Mouse (Mus musculus) frontal cortex, postnatal 36 days (tissue): ENCODE data around the gene Ddah1.

Experiments used
- DNase-seq, 2 experiments: peaks; one replicate each; pipeline ENCODE4 v3.0.0; 2022; ENCODE audit warnings: low spot score in 2 of 2

The Ddah1 gene

DNA sequence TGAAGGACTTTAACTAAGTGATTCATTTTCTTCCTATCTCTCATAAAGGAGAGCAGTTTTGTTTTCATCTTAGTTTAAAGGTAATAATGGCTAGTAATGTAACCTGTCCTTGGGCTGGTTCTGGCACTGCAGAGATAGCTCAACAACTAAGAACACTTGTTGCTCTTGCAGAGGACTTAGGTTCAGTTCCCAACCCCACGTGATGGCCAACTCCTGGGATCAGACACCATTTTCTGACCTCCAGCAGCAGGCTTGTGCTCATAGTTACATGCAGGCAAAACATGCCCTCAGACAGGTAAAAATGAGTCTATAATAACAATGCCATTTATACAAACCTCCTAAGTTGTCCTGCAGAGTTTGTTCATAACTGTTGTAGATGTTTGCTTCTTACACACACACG lies 5.9 kb downstream of the Ddah1 start:
- DNase-seq: no peak

DNA sequence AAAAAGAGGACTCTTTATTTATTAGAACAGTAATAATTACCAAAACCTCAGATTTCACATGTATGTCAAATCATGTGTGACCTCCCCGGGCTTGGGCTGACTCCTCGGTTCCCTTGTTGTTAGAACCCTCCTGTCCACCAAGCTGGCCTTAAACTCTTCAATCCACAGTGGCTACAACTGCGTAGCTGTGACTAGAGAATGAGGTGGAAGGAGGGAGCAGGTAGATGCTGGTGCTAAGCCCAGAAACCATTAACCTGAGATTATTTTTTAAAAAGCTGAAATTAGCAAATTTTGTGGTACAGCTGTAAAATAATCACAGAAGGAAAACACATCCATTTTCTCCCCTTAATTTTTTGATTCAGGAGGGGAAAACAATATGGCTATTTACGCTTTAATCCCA lies 10.0 kb downstream of the Ddah1 start:
- no peak for DNase-seq

GRCm38 (mm10) chr3:145773384-145773783 lies 14.9 kb downstream of the Ddah1 start:
- DNase-seq: no peak

DNA sequence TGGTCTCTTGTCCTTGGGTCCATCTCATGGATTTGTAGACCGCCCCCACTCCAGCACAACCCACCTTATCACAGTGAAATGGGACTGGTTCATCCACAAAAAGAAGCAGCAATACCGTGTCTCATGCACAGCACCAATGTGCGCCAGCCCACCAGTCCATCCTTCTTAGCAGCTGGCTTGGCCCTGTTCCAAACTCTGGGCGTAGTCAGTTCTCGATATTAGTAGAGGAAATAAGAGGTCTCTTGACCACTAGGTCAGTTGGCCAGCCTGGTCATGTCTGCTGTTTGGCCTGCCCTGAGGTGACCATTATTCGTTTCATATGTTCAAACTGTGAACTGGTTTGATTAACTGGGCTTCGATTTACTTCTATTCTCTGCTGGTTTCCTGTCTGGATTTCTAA lies 15.9 kb downstream of the Ddah1 start:
- DNase-seq: no peak

DNA sequence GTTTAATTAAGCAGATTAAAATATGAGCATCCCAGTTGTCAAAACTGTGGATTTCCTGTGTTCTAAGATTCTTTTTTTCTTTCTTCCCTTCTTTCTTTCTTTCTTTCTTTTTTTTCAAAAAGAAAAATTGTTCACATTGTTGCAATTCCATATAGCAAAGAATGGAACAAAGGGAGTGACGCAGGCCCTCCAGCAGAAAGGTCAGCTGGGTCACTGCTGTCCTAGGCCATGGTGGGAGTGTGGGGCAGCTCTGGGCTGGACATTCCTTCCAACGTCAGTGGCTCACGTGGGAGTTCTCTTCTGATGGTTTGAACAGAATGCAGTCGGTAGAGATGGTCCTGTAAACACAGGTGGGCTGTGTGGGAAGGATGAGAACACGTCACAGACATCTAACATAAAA lies 16.8 kb downstream of the Ddah1 start:
- DNase-seq: no peak

DNA sequence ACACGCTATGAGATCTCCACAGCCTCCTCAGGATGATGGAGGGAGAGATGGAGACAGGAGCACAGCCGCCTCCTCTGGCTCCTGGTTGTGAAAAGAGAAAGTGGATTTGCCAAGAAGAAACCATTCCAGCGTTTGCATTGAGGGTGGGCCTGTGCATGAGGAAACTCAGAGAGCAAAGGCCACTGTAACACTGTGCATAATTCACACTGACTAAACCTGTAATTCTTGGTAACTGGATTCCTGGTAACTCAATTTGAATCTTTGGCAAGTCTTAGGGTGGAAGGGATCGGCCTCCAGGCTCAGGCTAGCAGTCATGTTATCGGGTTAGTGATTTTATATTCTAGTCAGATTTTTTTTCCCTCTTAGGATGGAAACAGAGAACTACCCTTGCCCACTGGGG lies 17.4 kb downstream of the Ddah1 start:
- DNase-seq: no peak

GRCm38 (mm10) chr3:145777006-145777405 lies 18.5 kb downstream of the Ddah1 start:
- DNase-seq: peak; percentile 13 to 36

GRCm38 (mm10) chr3:145778406-145778922 lies 20.0 kb downstream of the Ddah1 start:
- no peak for DNase-seq

DNA sequence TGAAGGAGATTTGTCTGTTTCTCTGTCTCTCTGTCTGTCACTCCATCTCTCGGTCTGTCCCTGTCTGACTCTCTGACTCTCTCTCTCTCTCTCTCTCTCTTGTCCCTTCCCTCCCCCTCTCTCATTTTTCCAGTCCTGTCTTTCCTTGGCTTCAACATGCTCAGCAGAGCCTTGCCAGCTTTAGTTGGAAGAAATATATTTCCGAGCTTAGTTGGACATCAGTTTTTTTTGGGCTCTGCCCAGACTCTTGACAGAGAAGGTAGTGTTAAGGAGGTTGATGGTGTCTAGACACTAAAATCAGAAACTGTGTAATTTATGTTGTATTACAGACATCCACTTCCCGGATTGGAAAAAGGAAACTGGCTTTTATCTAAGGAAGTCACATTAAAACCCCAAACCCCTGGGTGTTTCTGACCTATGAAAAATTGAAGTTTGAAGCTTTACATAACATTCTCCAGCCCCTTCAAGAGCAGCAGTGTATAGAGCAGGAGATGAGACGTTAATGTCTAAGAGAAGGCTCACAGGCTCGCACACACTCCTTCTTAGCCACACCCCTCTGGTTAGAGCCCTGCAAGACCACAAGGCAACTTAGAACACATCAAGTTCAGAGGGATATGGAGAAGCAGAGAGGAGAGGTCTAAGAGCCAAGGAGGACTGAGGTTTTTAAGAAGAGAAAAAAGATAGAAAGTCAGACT lies 21.0 kb downstream of the Ddah1 start:
- no peak for DNase-seq

DNA sequence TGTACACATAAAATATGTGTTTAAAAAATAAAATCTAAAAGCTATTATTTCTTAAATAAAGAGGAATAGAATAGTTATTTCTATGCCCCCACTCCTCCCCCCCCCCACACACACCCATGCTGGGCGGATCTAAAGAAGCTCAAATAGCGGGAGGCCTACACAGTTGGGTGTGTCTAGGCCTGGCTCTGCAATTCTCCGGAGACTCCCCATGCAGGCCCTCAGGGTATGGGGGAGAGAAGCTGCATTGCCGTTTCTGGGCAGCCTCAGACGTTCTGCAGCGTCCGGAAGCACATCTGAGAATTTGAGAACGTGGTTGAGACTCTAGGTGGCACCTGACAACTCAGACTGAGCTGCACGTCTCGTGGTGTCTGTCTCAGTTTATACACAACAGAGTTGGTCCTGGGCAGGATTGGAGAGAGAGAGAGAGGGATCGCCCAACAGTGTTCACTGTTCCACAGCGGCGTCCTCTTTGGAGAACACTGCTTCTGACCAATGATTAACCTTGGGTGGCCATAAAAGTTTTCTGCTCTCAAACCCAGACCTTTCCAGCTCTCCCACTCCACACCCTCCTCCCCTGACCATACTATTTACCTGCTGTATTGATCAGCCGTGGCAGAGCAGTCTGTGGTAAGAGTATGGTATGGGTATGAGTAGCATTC lies 22.4 kb downstream of the Ddah1 start:
- DNase-seq: no peak

DNA sequence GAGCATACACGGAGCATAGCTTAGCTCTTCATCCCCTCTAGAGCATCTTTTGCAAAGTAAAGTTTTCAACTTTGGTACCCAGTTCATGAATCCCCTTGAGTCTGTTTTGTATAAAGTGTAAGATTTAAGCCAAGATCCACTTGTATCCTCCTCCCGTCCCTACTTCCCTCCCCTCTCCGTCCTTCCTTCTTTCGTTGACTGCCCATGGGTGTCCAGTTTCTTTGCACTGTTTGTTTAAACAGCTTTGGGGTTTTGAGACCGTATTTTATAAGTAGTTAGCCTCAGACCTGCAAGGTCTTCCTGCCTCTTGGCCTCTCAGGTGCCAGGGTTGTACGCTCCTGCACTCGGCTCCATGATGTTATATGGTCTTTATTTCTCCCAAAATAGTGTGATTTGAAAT lies 26.8 kb downstream of the Ddah1 start:
- no peak for DNase-seq

- DNase-seq: no peak
These were observed 28.8 kb downstream of the Ddah1 start for GRCm38 (mm10) chr3:145787303-145787702.

DNA sequence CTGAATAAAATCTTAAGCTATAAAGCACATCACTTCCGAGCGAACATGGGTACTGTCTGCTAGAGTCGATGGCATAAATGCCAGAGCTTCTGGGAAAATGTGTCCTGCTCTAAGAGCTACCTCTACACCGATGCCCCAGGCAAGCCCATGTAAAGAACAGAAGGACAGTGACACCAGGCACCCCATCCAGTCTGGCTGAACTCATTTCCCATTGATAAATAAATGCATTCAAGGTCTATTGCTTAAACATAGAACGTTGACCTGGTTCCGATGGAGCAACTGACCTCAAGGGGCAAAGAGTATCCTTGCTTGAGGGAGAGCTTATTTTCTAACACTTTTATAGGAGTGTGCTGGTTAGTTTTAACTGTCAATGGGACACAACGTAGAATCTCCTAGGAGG lies 30.6 kb downstream of the Ddah1 start:
- no peak for DNase-seq

DNA sequence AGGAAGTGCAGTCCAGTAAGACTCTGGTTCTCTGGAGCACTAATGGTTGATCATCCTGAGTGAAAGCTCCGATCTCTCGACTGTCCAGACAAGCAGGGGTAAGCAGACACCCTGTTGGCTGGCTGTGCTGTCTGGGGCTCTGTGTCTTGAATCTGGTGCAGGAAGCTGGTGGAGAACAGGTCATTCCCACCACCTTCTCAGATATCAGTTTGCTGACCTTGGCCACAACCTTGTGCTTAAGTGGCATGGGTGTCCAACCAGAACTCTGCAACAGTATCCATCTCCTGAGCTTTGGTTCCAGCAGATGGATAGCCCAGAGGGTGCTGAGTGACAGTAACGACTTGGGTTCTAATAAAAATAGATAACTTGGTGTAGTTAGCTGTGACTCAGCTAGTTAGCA lies 31.8 kb downstream of the Ddah1 start:
- DNase-seq: no peak

DNA sequence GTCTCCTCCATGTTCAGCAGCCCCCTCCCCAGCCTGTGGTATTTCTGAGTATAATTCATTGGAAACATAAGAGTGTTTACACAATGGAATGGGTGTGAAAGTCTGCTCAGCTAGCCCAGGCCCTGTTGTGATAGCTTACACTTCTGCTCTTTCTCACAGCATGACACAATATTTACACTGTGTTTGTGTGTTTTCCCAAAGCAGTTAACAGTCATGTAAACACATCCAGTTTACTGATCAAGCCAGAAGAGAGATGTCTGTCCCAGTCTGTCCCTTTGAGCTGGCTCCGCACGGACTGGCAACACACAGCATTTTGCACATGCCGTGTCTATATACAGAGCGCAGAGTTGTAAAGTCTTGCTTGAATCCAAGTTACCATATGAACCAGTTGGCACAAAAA lies 32.2 kb downstream of the Ddah1 start:
- DNase-seq: no peak

- DNase-seq: no peak
These were observed 35.9 kb downstream of the Ddah1 start for GRCm38 (mm10) chr3:145794355-145794754.

- no peak for DNase-seq
These were observed 37.4 kb downstream of the Ddah1 start for GRCm38 (mm10) chr3:145795896-145796295.

- no peak for DNase-seq
These were observed 39.6 kb downstream of the Ddah1 start for GRCm38 (mm10) chr3:145798042-145798441.

- no peak for DNase-seq
These were observed 40.3 kb downstream of the Ddah1 start for GRCm38 (mm10) chr3:145798751-145799188.

- no peak for DNase-seq
These were observed 40.9 kb downstream of the Ddah1 start for GRCm38 (mm10) chr3:145799365-145799764.

DNA sequence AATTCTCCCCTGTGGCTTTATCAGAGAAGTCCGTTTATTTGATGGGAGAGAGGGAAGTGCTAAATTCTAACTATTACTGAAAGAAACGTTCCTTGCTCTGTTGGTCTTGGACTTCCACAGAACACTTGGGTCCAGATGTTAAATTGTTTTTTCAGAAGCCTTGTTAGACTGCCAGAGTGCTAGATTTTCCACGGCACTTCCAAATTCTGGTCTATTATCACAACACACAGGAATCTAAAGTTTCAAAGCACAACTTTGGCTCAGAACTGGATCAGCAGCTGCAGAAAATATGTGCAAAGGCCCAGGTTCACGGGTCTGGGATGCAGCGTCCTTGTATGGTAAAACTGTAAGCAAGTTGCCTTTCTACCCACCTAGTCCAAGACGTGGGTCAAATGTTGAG lies 43.6 kb downstream of the Ddah1 start:
- no peak for DNase-seq

DNA sequence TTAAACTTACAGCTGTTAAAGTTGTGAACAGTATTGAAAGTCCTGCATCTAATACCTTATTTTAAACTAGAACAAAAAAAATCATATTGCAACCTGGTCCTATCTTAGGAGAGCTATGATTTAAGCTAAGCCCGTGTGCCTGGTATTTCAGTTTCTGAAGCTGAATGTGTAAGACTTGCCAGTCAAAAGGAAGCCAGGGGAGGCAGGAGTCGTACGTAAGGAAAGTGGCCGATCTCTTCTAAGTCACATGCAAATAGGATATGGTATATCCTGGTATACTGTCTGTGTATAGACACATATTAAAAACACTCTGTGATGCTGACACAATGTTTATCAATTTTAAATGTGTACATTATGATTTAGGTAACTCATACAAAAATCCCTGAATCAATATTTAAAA lies 47.4 kb downstream of the Ddah1 start:
- no peak for DNase-seq

DNA sequence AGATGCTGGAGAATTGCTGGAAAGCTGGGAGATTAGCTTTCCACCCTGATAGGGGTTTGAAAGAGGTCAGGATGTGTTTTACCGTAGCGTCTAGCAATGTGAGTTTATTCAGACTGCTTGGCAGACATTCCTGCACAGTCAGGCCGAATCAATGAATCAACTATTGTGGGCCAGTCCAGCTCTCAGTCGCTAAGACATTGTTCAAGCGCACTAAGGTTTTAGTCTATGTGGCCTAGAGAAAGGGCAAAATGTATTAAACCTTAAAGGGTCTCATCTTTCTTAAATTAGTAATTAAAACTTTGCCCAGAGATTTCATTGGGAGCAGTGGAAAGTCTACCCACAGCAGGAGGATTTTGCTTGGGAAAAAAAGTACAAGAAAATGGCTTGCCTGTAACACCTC lies 48.0 kb downstream of the Ddah1 start:
- DNase-seq: peak in 1 of 2 experiments; percentile 17
